Mouse (Mus musculus) heart, embryonic 16.5 days (tissue): ENCODE data around the gene Fiz1. TPM values are rescaled to one million over a fixed set of nuclear protein-coding genes. Genes with fewer than 3 reads are reported as not detected.
"Not testable (repeated sequence)": the region's sequence is repeated elsewhere in the genome, so short reads cannot be mapped to it uniquely, and the experiment has no call there.

ENCODE experiments used
- ATAC-seq: fragments of 200-750 bp; cut with Nextera tagmentation; replicated peaks from 2 replicates; pipeline ENCODE4 v1.8.0; 2017; ENCODE audit warnings: moderate number of reproducible peaks; ENCODE audit not compliant: insufficient read depth, low FRiP score; ENCODE audit errors: extremely low read depth
- H3K27ac ChIP-seq: fragments of 300-500 bp; sonication (generic); 2 replicates; pipeline ENCODE4 v1.5.1; 2014; ENCODE audit warnings: mild to moderate bottlenecking, low read length, control low read depth, moderate library complexity
- H3K27me3 ChIP-seq: fragments of 300-500 bp; sonication (generic); 2 replicates; pipeline ENCODE4 v1.6.1; 2014; ENCODE audit warnings: low read length, mixed read lengths; ENCODE audit not compliant: control insufficient read depth, insufficient read depth
- H3K36me3 ChIP-seq: fragments of 300-500 bp; sonication (generic); 2 replicates; pipeline ENCODE4 v1.6.1; 2014; ENCODE audit not compliant: control insufficient read depth, insufficient read depth
- H3K4me1 ChIP-seq: fragments of 300-500 bp; sonication (generic); 2 replicates; pipeline ENCODE4 v1.6.1; 2014; ENCODE audit warnings: low read length, mixed read lengths; ENCODE audit not compliant: control insufficient read depth, insufficient read depth
- H3K4me2 ChIP-seq: fragments of 300-500 bp; sonication (generic); 2 replicates; pipeline ENCODE4 v1.6.1; 2014; ENCODE audit warnings: low read depth, mild to moderate bottlenecking, control low read depth, low read length
- H3K4me3 ChIP-seq: fragments of 300-500 bp; sonication (generic); 2 replicates; pipeline ENCODE4 v1.5.1; 2014; ENCODE audit warnings: mild to moderate bottlenecking, control low read depth, low read length
- H3K9ac ChIP-seq: fragments of 300-500 bp; sonication (generic); 2 replicates; pipeline ENCODE4 v1.6.1; 2014; ENCODE audit warnings: low read length, control low read depth
- H3K9me3 ChIP-seq: fragments of 300-500 bp; sonication (generic); replicated peaks from 2 replicates; pipeline ENCODE4 v1.6.1; 2016; ENCODE audit warnings: low read length; ENCODE audit not compliant: control insufficient read depth
- WGBS: fragments of 180-500 bp; shearing (Covaris S2); extraction: QIAGEN DNeasy Blood & Tissue Kit; methylation state at CpG from one replicate; pipeline ENCODE4 v1.1.7; 2014; 5-methylcytosine and 5-hydroxymethylcytosine counted together
- polyA plus RNA-seq: library from polyadenylated mRNA; unstranded; fragments of >200 nt; fragmentation: Nextera tagmentation; extraction: Ambion mirVana; gene quantifications from 2 replicates; pipeline ENCODE4 v1.2.1, GENCODE M21; 2015

Fiz1 gene
- polyA plus RNA-seq, 1 experiment from 2014 or later, result 26.2 TPM

DNA sequence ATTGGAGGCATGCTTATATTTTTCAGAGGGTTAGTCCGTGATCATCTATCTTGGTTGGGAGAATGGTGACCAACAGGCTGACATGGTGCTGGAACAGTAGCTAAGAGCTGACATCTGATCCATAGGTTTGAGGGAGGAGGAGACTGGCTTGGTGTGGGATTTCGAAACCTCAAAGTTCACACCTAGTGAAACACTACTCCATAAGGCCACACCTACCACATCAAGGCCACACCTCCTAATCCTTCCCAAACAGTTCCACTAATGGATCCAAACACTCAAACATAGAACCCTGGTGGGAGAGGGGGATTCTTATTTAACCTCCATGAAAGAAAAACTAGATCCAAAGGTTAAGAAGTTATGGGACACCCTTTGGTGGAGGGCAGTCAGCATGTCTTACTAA is 2.4 kb upstream of the Fiz1 start:
- no peak overlapping the region for H3K27ac ChIP-seq
- H3K36me3 ChIP-seq, result peaks cover 11% of the 10 kb centered on the region
- ATAC-seq, result no peak
- no peak overlapping the region for H3K4me2 ChIP-seq
- WGBS, result 100% methylated on average over 2 of the region's 2 CpGs
- H3K9me3 ChIP-seq, result 0 out of 2 replicates have a peak, but pooled peaks cover 2% of the 10 kb centered on the region
- H3K9ac ChIP-seq, result no peak overlapping the region
- no peaks in the 10 kb centered on the region for H3K27me3 ChIP-seq
- no peak overlapping the region for H3K4me3 ChIP-seq
- peaks cover 18% of the 10 kb centered on the region for H3K4me1 ChIP-seq

- Histone ChIP-seq H3K27me3 (no peaks in the 10 kb centered on the region), H3K4me1 (peaks cover 11% of the 10 kb centered on the region), H3K36me3 (peaks cover 19% of the 10 kb centered on the region), H3K4me3 (peak overlapping the region; percentile 88), H3K9ac (peak overlapping the region; percentile 78), H3K27ac (peak overlapping the region; percentile 99), H3K4me2 (peak overlapping the region; percentile 84), H3K9me3 (0 out of 2 replicates have a peak, but pooled peaks cover 2% of the 10 kb centered on the region)
- 63% methylated on average over 3 of the region's 3 CpGs for WGBS
- no peak for ATAC-seq
Observed at GRCm38 (mm10) chr7:5016057-5016456, 1.6 kb upstream of the Fiz1 start.

DNA sequence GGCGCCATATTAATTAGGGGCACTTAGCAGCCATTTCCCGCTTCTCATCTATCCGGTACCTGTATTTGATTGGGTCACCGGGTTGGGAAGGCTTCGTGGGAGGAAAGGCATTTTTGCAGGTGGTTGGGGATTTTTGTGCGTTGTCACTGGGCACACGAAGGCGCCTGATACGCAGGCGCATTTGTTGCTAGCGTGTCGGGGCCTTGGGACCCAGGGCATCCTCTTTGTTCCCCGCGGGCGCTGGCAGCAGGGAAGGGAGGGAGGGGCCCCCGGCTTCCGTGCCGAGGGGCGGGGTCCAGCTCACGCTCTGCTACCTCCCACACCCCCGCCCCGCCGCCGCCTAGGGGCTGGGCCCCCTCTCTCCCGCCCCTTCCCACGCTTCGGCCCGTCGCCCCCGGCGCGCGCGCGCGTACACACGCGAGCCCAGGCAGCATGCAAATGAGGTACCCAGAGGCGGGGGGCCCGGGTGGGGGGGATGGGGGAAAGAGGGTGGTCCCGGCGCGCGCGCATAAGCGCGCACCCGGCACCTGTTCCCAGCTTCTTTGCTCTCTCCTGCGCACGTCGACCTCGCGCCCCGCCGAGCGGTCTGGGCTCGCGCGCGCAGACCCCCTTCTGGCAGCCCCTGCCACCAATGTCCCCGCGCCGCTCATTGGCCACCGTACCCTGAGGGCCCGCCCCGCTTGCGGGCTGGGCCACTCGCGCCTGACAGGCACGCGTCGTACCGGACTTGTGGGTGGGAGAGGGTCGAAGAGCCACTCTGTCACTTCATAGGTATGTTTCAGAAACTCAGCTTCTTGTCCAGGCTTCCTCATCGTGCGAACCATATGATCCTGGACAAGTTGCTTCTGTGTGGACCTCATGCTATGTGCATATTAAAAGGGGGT is 863 bp upstream of the Fiz1 start, which contains the start of gene Gm44973:
Gm44973 (plus strand) TSS at position 379 of the 884 bp plus-strand sequence.
- WGBS, result under 1% methylated on average over 62 of the region's 76 CpGs
- H3K9ac ChIP-seq, result peak within 1 kb of the TSS; percentile 94
- peaks cover 9% of the 10 kb centered on the region for H3K4me1 ChIP-seq
- H3K27ac ChIP-seq, result peak within 1 kb of the TSS; percentile 99
- peaks cover 25% of the 10 kb centered on the region for H3K36me3 ChIP-seq
- 0 out of 2 replicates have a peak, but pooled peaks cover 2% of the 10 kb centered on the region for H3K9me3 ChIP-seq
- no peaks in the 10 kb centered on the region for H3K27me3 ChIP-seq
- peak within 1 kb of the TSS; percentile 88 for H3K4me3 ChIP-seq
- H3K4me2 ChIP-seq, result peak within 1 kb of the TSS; percentile 84
- ATAC-seq, result peak; percentile 77

- ATAC-seq, result no peak
- Histone ChIP-seq H3K27me3 (no peaks in the 10 kb centered on the region), H3K36me3 (peaks cover 49% of the 10 kb centered on the region), H3K9ac (no peak overlapping the region), H3K9me3 (0 out of 2 replicates have a peak, but pooled peaks cover 2% of the 10 kb centered on the region), H3K27ac (no peak overlapping the region), H3K4me2 (peak overlapping the region; percentile 68), H3K4me1 (peaks cover 8% of the 10 kb centered on the region), H3K4me3 (no peak overlapping the region)
- whole genome bisulfite sequencing, result 88% methylated on average over 27 of the region's 27 CpGs
Observed at GRCm38 (mm10) chr7:5012681-5013513, 1.6 kb downstream of the Fiz1 start.

DNA sequence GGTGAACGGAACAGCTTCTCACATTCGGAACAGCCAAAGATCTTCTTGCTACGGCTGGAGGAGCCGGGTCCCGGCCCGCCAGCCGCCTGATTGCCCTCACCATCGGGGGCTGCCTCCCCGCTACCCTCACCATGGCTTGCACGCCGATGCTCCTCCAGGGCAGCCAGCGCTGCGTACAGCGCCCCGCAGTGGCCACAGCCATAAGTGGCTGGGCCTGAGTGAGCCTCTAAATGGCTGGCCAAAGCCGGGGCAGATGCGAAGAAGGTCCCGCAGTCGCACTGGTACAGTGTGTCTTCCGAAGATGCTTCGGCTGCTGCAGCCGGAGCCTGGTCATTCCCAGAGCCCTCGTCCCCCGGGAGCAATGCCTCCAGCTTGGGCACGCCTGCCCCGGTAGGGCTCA is 6.3 kb downstream of the Fiz1 start:
- Histone ChIP-seq H3K9ac (no peak overlapping the region), H3K27me3 (no peaks in the 10 kb centered on the region), H3K4me3 (no peak overlapping the region), H3K27ac (no peak overlapping the region), H3K4me1 (peaks cover 1% of the 10 kb centered on the region; the same call in 1 of the 2 replicates), H3K36me3 (peaks cover 60% of the 10 kb centered on the region), H3K9me3 (no peaks in the 10 kb centered on the region), H3K4me2 (no peak overlapping the region)
- ATAC-seq, result no peak
- WGBS, result 95% methylated on average over 26 of the region's 26 CpGs

GRCm38 (mm10) chr7:5002876-5003275 is 11.6 kb downstream of the Fiz1 start:
- not testable (repeated sequence) for H3K9ac ChIP-seq, H3K4me3 ChIP-seq, H3K4me1 ChIP-seq, ATAC-seq, H3K9me3 ChIP-seq, H3K27ac ChIP-seq, H3K4me2 ChIP-seq, H3K27me3 ChIP-seq
- 66% methylated on average over 8 of the region's 8 CpGs for WGBS
- H3K36me3 ChIP-seq, result peaks cover 14% of the 10 kb centered on the region

- H3K4me3 ChIP-seq, result no peak overlapping the region
- H3K9ac ChIP-seq, result no peak overlapping the region
- peaks cover 13% of the 10 kb centered on the region for H3K4me1 ChIP-seq
- no peak overlapping the region for H3K27ac ChIP-seq
- H3K36me3 ChIP-seq, result no peaks in the 10 kb centered on the region
- H3K9me3 ChIP-seq, result no peaks in the 10 kb centered on the region
- WGBS, result 65% methylated on average over 2 of the region's 2 CpGs
- no peaks in the 10 kb centered on the region; the same call in 1 of the 2 replicates for H3K27me3 ChIP-seq
- ATAC-seq, result no peak
- H3K4me2 ChIP-seq, result no peak overlapping the region
Observed at GRCm38 (mm10) chr7:4999876-5000275, 14.6 kb downstream of the Fiz1 start.

DNA sequence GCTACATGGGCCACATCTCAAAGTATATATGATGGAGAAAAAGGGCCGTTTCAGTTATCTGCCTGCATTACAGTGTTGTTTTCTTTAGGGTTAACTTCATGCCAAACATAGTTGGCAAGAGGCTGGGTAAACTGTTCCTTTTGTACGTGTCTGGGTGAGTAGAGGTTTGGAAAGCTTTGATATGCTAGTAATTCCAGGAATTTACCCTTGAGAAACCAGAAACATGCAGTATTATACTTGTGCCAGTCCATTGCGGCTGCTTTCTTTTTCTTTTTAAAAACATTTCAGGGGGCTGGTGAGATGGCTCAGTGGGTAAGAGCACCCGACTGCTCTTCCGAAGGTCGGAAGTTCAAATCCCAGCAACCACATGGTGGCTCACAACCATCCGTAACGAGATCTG is 17.6 kb downstream of the Fiz1 start:
- WGBS, result 41% methylated on average over 6 of the region's 8 CpGs
- peaks cover 14% of the 10 kb centered on the region for H3K36me3 ChIP-seq
- H3K9me3 ChIP-seq, result 0 out of 2 replicates have a peak, but pooled peaks cover 5% of the 10 kb centered on the region
- peak overlapping the region; percentile 78 for H3K4me2 ChIP-seq
- H3K4me3 ChIP-seq, result peak overlapping the region; percentile 70; the same call in 1 of the 2 replicates
- ATAC-seq, result no peak
- no peak overlapping the region for H3K9ac ChIP-seq
- peaks cover 14% of the 10 kb centered on the region for H3K4me1 ChIP-seq
- H3K27me3 ChIP-seq, result peaks cover 12% of the 10 kb centered on the region
- H3K27ac ChIP-seq, result peak overlapping the region; percentile 74
